Mouse (Mus musculus): ENCODE data around the gene N4bp1.

GRCm38 (mm10) chr8:86895390-86895789 is 10.3 kb upstream of the N4bp1 start:
- TF ChIP-seq CTCF (IDR thresholded peaks at IDR 0.05; ENCODE audit: low read depth) = no peak
- no peak for TF ChIP-seq EP300 (IDR thresholded peaks at IDR 0.05; ENCODE audit: low read depth)
